Mouse (Mus musculus) right cerebral cortex, postnatal 36 days (tissue): ENCODE measurements around the gene Itpkc.

Experiments used
- DNase-seq, 2 experiments: peaks; one replicate each; pipeline ENCODE4 v3.0.0; 2022; ENCODE audit warnings: low spot score in 2 of 2, mixed read lengths in 1 of 2

Gene Itpkc

GRCm38 (mm10) chr7:27237527-27237926, 9.1 kb upstream of the Itpkc start:
- no peak for DNase-seq

DNA sequence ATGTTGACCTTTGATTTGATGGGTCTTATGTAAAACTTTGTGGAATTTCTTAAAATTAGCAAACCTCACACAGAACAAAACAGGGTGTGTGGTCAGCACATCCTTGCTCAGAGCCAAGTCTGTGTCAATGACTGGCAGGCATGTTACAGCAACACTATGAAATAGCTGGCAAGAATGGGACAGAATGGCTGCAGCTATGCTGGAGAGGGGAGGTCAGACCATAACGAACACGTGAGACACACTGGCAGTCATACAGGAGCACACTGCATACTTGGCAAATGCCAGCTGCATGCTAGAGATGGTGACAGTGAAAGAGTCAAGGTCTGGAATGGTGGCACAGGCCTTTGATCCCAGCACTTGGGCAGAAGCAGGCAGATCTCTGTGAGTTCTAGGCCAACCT, 7.3 kb upstream of the Itpkc start:
- DNase-seq, result no peak

DNA sequence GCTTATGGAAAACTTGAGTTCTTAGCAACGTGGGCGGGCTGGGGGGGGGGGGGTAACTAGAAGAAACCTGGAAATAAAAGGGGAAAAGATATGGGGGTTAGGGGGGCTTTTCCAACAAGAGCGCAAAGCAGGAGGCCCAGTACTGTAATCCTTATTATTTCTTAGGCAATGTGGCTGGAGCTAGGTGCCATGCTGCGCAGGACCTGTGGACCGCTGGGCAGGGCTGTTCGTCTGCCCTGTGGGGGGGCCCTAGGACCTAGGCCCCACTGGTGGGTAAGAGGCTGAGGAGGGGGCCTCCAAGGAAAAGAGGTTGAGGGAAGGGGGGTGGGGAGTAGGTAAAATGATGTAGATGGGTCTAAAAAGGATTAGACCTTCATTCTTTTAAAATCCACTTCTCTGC, 4.8 kb upstream of the Itpkc start:
- no peak for DNase-seq

DNA sequence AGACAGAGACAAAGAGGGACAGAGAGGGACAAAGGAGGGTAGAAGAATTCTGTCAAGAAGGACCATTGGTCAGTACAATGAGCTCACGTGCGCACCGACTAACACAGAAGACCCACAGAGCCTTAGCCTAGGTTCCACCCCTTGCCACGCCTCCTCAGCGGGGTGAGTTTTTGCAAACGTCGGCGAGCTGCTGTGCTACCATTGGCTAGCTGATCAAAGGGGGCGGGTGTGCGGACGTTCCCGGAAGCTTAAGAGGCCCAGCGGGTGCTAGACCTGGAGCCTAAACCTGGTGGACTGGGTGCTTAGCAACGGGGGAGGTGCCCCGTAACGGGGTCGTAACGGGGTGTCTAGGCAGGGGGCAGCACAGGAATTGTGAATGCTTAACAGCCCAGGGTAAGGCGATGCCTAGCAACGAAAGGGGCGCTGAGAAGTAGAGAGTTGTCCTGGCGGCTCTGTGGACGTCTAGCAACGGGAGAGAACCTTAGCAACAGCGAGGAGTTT, 4.4 kb upstream of the Itpkc start, which contains the start of gene Coq8b:
Coq8b (plus strand) TSS at position 243 of the 501 bp plus-strand sequence.
- peak; percentile 89 to 94 for DNase-seq

GRCm38 (mm10) chr7:27231693-27232331, 3.4 kb upstream of the Itpkc start:
- peak; percentile 84 to 88 for DNase-seq

DNA sequence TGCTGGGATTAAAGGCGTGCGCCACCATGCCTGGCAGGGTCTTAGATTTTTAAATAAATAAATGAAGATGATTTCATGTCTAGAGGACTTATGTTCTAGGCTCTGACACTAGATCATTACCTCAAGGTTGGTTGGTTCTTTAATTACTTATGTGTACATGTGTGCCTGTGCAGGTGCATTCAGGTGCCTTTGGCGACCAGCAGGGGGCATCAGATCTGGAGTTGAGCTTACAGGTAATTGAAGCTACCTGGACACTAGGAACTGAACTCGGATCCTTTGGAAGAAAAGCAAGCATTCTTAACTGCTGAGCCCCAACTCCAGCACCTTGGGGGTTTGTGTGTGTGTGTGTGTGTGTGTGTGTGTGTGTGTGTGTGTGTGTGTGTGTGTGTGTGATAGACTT, 2.3 kb upstream of the Itpkc start:
- DNase-seq, result no peak

- no peak for DNase-seq
Observed at GRCm38 (mm10) chr7:27228865-27229264, 404 bp upstream of the Itpkc start.

DNA sequence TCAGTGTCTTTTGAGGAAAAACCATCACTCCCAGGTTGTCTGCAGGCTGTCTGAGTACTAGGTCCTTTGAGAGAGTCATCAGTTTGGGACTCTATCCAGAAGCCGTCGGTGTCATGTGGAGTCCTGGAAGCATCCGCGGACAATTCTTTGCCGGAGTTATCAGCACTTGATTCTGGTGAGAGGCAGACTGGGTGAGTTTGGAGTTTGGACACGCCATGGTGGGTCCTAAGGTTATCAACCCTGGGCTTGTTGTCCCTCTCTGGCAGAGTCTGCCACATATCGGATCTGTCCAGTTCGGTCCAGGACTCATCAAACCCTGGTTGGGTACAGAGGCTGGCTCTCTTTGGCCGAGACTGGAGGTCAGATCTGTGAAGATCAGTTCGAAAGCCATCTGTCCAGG, 785 bp downstream of the Itpkc start:
- no peak for DNase-seq

GRCm38 (mm10) chr7:27227276-27227675, 1.2 kb downstream of the Itpkc start:
- DNase-seq, result no peak

DNA sequence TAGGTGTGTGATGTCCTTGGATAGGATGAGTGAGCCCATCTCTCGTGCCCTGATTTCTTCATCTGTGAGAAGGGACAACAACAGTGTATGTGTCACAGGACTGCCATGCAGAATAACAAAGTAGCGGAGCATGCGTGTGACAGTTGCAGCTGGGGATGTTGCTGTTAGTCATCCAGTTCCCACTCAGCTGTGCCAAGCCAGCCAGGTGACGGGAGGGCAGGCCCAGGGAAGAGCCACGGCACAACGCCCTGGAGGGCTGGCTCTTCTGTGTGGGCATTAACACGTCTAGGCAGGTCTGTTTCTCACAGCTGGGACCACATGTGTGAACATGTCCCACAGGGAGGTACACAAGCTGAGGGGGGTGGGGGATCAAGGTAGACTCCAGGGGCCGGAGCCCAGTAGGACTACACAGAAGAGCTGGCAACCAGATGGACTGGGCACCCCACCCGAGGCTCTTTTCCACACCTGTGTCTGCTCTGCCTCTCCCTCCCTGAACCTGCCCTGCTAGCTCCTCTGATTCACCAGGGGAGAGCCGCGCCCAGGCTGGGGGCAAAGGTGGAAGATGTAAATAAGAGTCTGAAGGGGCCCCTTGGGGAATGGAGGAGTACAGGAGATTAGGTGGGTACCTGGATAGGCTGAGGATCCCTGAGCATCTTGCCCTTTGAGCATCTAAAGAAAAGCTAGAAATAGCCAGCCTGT, 3.4 kb downstream of the Itpkc start:
- peak in 1 of 2 experiments; percentile 39 for DNase-seq

- no peak for DNase-seq
Observed at GRCm38 (mm10) chr7:27222538-27222937, 5.9 kb downstream of the Itpkc start.

GRCm38 (mm10) chr7:27221939-27222338, 6.5 kb downstream of the Itpkc start:
- no peak for DNase-seq

DNA sequence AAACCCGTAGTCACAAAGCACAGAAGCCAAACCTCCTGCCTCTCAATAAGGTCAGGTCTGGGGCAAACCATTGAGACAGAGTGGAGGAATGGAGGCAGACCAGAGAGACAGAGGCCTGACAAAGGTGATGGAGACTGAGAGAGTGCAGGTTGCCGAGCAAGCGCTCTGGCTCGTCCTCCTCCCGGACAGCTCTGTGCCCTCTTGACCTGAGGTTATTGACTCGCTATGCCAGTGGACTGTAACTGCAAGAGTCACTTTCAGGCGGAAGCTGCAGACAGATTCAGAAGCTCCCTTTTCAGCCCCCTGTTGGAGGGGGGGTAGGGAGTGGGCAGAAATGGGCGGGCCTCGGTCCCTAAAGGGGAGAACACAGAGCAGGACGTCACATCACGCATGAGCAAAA, 8.5 kb downstream of the Itpkc start:
- no peak for DNase-seq

DNA sequence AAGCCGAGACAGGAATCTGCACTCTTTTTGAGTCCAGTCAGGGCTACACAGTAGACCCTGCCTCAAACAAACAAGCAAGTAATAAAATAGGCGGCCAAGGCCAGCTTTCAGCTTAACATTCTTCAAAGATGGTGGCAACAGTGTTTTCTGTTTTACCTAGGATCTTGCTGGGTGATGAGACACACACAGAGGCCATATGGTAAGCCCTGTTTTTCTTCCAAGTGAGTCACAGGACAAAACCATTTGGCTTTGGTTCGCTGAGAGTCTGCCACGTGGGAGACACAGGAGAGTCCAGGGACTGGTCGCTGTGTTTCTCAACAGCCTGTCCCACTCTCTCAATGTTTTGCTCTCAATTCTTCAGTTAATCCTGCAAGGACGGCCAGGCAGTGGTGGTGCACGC, 9.9 kb downstream of the Itpkc start:
- no peak for DNase-seq

GRCm38 (mm10) chr7:27212626-27213025, 15.8 kb downstream of the Itpkc start:
- DNase-seq, result no peak

- no peak for DNase-seq
Observed at GRCm38 (mm10) chr7:27203730-27204449, 24.6 kb downstream of the Itpkc start.

GRCm38 (mm10) chr7:27198779-27199178, 29.7 kb downstream of the Itpkc start:
- DNase-seq, result no peak

- no peak for DNase-seq
Observed at GRCm38 (mm10) chr7:27198355-27198754, 30.1 kb downstream of the Itpkc start.

DNA sequence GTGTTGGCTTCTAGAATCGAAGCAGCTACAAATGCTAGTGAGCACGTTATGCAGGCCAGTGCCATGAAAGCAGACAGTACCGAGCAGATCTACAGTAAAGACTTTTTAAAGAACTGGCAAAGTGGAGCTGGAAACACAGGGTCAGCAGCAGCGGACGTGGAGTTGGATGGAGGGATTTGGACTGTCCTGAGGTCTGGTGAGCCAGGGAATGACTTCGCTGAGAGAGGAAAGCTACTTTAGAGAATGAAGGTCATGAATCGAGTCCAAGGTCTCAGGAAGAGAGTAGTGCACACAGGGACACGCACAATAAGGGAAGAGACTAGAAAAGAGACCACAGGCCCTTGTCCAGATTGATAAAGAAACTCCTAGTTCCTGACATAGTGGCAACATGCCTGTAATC, 30.8 kb downstream of the Itpkc start:
- no peak for DNase-seq

DNA sequence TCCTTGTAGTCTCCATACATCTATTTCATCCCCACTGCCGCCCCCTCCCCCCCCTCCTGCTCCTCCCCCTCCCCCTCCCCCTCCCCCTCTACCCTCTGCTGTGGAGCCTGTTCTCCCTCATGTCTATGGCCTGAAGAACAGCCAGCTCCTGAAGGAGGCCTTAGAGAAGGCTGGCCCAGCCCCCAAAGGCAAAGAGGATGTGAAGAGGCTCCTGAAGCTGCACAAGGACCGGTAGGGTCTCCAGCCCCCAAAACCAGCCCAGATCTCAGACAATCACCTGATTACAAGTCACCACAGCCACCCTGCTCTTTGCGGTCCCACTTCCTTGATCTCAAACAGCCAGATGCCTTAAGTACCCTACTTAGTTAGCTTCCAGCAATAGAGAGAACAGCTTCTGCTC, 31.3 kb downstream of the Itpkc start:
- no peak for DNase-seq

GRCm38 (mm10) chr7:27195681-27196611, 32.5 kb downstream of the Itpkc start, which contains the start of the genes BC024978 and Snrpa:
Gene BC024978, plus strand, starts transcription at chr7:27195781.
Gene Snrpa, minus strand, starts transcription at chr7:27196271.
- peak; percentile 99 to 100 for DNase-seq
